Comparison of ENCODE assay signal across 14 mouse cellular contexts in genomic region chr4:56831013-56831609, GRCm38 (mm10). TPM values are rescaled to one million over a fixed set of nuclear protein-coding genes. Genes with fewer than 3 reads are reported as not detected.
DNase-seq lines count a peak whose midpoint lies in the region; ATAC-seq and TF ChIP-seq lines count a peak whose summit lies in the region.
"Had no signal": no experiment of that assay in that cellular context is flagged by ENCODE, and none has a peak within 500 bp of the region (broad histone marks: within the 10 kb centered on the region; RNA-seq: fewer than 3 reads in every experiment).

No protein-coding gene starts in this region.

- 0 out of 2 replicates have a peak overlapping the region, but pooled peaks have one; percentile 42 for H3K27ac ChIP-seq in kidney, postnatal 0 days
- no peak overlapping the region for H3K27ac ChIP-seq in liver, postnatal 0 days (ENCODE audit: low read depth)
- H3K27ac ChIP-seq: forebrain, embryonic 10.5 days; limb, embryonic 12.5 days; stomach, embryonic 15.5 days had no signal

- peaks cover 11% of the 10 kb centered on the region for H3K4me1 ChIP-seq in kidney, postnatal 0 days (replicated peaks; ENCODE audit: insufficient read depth, low read length)
- no peaks in the 10 kb centered on the region for H3K4me1 ChIP-seq in liver, postnatal 0 days (ENCODE audit: insufficient read depth)
- H3K4me1 ChIP-seq: stomach, embryonic 15.5 days had no signal

- no peaks in the 10 kb centered on the region for H3K27me3 ChIP-seq in kidney, postnatal 0 days (ENCODE audit: insufficient read depth, low read length)
- no peaks in the 10 kb centered on the region for H3K27me3 ChIP-seq in liver, postnatal 0 days (ENCODE audit: insufficient read depth, low read length)
- H3K27me3 ChIP-seq: limb, embryonic 12.5 days; stomach, embryonic 15.5 days had no signal

- H3K4me3 ChIP-seq in kidney, postnatal 0 days (replicated peaks; ENCODE audit: low read depth, low read length): no peak overlapping the region
- no peak overlapping the region for H3K4me3 ChIP-seq in liver, postnatal 0 days (ENCODE audit: low read depth, low read length)
- H3K4me3 ChIP-seq: forebrain, embryonic 10.5 days; limb, embryonic 12.5 days; stomach, embryonic 15.5 days had no signal

- no peak overlapping the region; the same call in 1 of the 2 replicates for H3K4me2 ChIP-seq in kidney, postnatal 0 days (ENCODE audit: low read length)
- peak overlapping the region; percentile 46 for H3K4me2 ChIP-seq in liver, postnatal 0 days (ENCODE audit: low read depth, low read length)
- H3K4me2 ChIP-seq: limb, embryonic 12.5 days; midbrain, embryonic 11.5 days; stomach, embryonic 15.5 days had no signal

- 0 out of 2 replicates have a peak, but pooled peaks cover 13% of the 10 kb centered on the region for H3K36me3 ChIP-seq in kidney, postnatal 0 days (ENCODE audit: insufficient read depth, low read length)
- H3K36me3 ChIP-seq in liver, postnatal 0 days (replicated peaks; ENCODE audit: insufficient read depth, low read length): 0 out of 2 replicates have a peak, but pooled peaks cover 5% of the 10 kb centered on the region
- H3K36me3 ChIP-seq: stomach, embryonic 15.5 days had no signal

- no peak overlapping the region for H3K9ac ChIP-seq in kidney, postnatal 0 days (ENCODE audit: low read depth, low read length)
- H3K9ac ChIP-seq in liver, postnatal 0 days (replicated peaks): no peak overlapping the region
- H3K9ac ChIP-seq: limb, embryonic 12.5 days; stomach, embryonic 15.5 days had no signal

- ATAC-seq in kidney, postnatal 0 days (replicated peaks; ENCODE audit: low FRiP score, low read depth): no peak
- peak; percentile 89 for ATAC-seq in CD4-positive, CD25-positive, alpha-beta regulatory T cell, adult 4 months
- peak; percentile 19; the same call in 1 of the 2 replicates for ATAC-seq in liver, postnatal 0 days

- 37% methylated on average over 13 of the region's 13 CpGs for WGBS in kidney, postnatal 0 days
- 44% methylated on average over 13 of the region's 13 CpGs for WGBS in liver, postnatal 0 days (ENCODE audit: insufficient replicate concordance)

- H3K9me3 ChIP-seq in kidney, postnatal 0 days (replicated peaks; ENCODE audit: low read length): no peaks in the 10 kb centered on the region
- H3K9me3 ChIP-seq in liver, postnatal 0 days (ENCODE audit: low read length): no peaks in the 10 kb centered on the region
- H3K9me3 ChIP-seq: forebrain, embryonic 10.5 days; limb, embryonic 12.5 days; stomach, embryonic 15.5 days had no signal

- no peak for TF ChIP-seq CTCF in kidney, postnatal 0 days (IDR thresholded peaks at IDR 0.05; ENCODE audit: low read depth)
- TF ChIP-seq CTCF in liver, postnatal 0 days (IDR thresholded peaks at IDR 0.05; ENCODE audit: low read depth): no peak

- TF ChIP-seq EP300 in liver, postnatal 0 days (IDR thresholded peaks at IDR 0.05; ENCODE audit: low read depth): no peak

- peak; percentile 17 for DNase-seq in adrenal gland, postnatal 14 days
- no peak for DNase-seq in adrenal gland, postnatal 4 days (ENCODE audit: low spot score in 2 of 2)
- no peak for DNase-seq in kidney, postnatal 0 days (ENCODE audit: low spot score)
- DNase-seq in kidney, adult 11 months: no peak
- no peak for DNase-seq in liver, postnatal 0 days
- DNase-seq in left cerebral cortex, adult 11 months (ENCODE audit: low spot score): no peak
- DNase-seq in embryo, embryonic 9.5 days (ENCODE audit: extremely low spot score): no peak
- DNase-seq: cerebellum, adult 18-20 months; gastrocnemius, postnatal 14 days had no signal

RNA-seq across cellular contexts. Expression of gene Fam206a, which starts 29.0 kb away (rescaled TPM):
- total RNA-seq in adrenal gland, postnatal 14 days (2021): 13.0 and 13.7 TPM in 2 replicates
- 10 to 100 TPM; 15.1 to 16.1 TPM for total RNA-seq in adrenal gland, postnatal 4 days (2021)
- 11.5 and 12.4 TPM in 2 replicates for polyA plus RNA-seq in kidney, postnatal 0 days (2015; fragmentation: Nextera tagmentation; extraction: Ambion mirVana)
- 10 to 100 TPM; 14.6 to 17.4 TPM for polyA plus RNA-seq in CD4-positive, CD25-positive, alpha-beta regulatory T cell, adult 4 months (2017; shearing (Covaris generic))
- polyA plus RNA-seq in liver, postnatal 0 days (2015; fragmentation: Nextera tagmentation; extraction: Ambion mirVana): 1.6 and 2.2 TPM in 2 replicates

RNA-seq across cellular contexts. Expression of gene Elp1, which starts 29.0 kb away (rescaled TPM):
- total RNA-seq in adrenal gland, postnatal 14 days (2021): 26.4 and 32.3 TPM in 2 replicates
- total RNA-seq in adrenal gland, postnatal 4 days (2021): 10 to 100 TPM; 47.6 to 51.7 TPM
- 24.9 and 25.8 TPM in 2 replicates for polyA plus RNA-seq in kidney, postnatal 0 days (2015; fragmentation: Nextera tagmentation; extraction: Ambion mirVana)
- polyA plus RNA-seq in CD4-positive, CD25-positive, alpha-beta regulatory T cell, adult 4 months (2017; shearing (Covaris generic)): 10 to 100 TPM; 24.0 to 34.4 TPM
- polyA plus RNA-seq in liver, postnatal 0 days (2015; fragmentation: Nextera tagmentation; extraction: Ambion mirVana): 7.3 and 8.1 TPM in 2 replicates

RNA-seq across cellular contexts. Expression of gene Ctnnal1, which starts 33.9 kb away (rescaled TPM):
- total RNA-seq in adrenal gland, postnatal 14 days (2021): 18.1 and 19.6 TPM in 2 replicates
- 10 to 100 TPM; 33.2 to 34.3 TPM for total RNA-seq in adrenal gland, postnatal 4 days (2021)
- 36.1 and 38.1 TPM in 2 replicates for polyA plus RNA-seq in kidney, postnatal 0 days (2015; fragmentation: Nextera tagmentation; extraction: Ambion mirVana)
- 1 to 10 TPM; 1.2 to 1.3 TPM for polyA plus RNA-seq in CD4-positive, CD25-positive, alpha-beta regulatory T cell, adult 4 months (2017; shearing (Covaris generic))
- 4.3 and 5.1 TPM in 2 replicates for polyA plus RNA-seq in liver, postnatal 0 days (2015; fragmentation: Nextera tagmentation; extraction: Ambion mirVana)
